Mouse (Mus musculus) hindbrain, embryonic 12.5 days (tissue): ENCODE data around the gene Angptl2. TPM values are rescaled to one million over a fixed set of nuclear protein-coding genes. Genes with fewer than 3 reads are reported as not detected.
"Not testable (repeated sequence)": the region's sequence is repeated elsewhere in the genome, so short reads cannot be mapped to it uniquely, and the experiment has no call there.

Source experiments
- ATAC-seq: fragments of 200-750 bp; cut with Nextera tagmentation; 2 replicates; pipeline ENCODE4 v1.8.0; 2017; ENCODE audit warnings: moderate TSS enrichment; ENCODE audit not compliant: low FRiP score
- H3K27ac ChIP-seq: fragments of 300-500 bp; sonication (generic); 2 replicates; pipeline ENCODE4 v1.5.1; 2016; ENCODE audit warnings: mild to moderate bottlenecking
- H3K27me3 ChIP-seq: fragments of 300-500 bp; sonication (generic); 2 replicates; pipeline ENCODE4 v1.6.1; 2016; ENCODE audit warnings: mild to moderate bottlenecking
- H3K36me3 ChIP-seq: fragments of 300-500 bp; sonication (generic); 2 replicates; pipeline ENCODE4 v1.6.1; 2016; ENCODE audit warnings: mild to moderate bottlenecking
- H3K4me1 ChIP-seq: fragments of 300-500 bp; sonication (generic); 2 replicates; pipeline ENCODE4 v1.6.1; 2016
- H3K4me2 ChIP-seq: fragments of 300-500 bp; sonication (generic); replicated peaks from 2 replicates; pipeline ENCODE4 v1.6.1; 2016; ENCODE audit warnings: mild to moderate bottlenecking
- H3K4me3 ChIP-seq: fragments of 300-500 bp; sonication (generic); 2 replicates; pipeline ENCODE4 v1.5.1; 2016; ENCODE audit warnings: mild to moderate bottlenecking
- H3K9ac ChIP-seq: fragments of 300-500 bp; sonication (generic); 2 replicates; pipeline ENCODE4 v1.6.1; 2016; ENCODE audit warnings: mild to moderate bottlenecking, moderate library complexity
- H3K9me3 ChIP-seq: fragments of 300-500 bp; sonication (generic); replicated peaks from 2 replicates; pipeline ENCODE4 v1.6.1; 2016; ENCODE audit warnings: mild to moderate bottlenecking
- WGBS: fragments of 180-500 bp; shearing (Covaris S2); methylation state at CpG from one replicate; pipeline ENCODE4 v1.1.7; 2016; 5-methylcytosine and 5-hydroxymethylcytosine counted together
- polyA plus RNA-seq: library from polyadenylated mRNA; unstranded; fragments of >200 nt; fragmentation: Nextera tagmentation; extraction: Ambion mirVana; gene quantifications from 2 replicates; pipeline ENCODE4 v1.2.1, GENCODE M21; 2016

Gene Angptl2
- polyA plus RNA-seq, 1 experiment from 2014 or later: 32.8 TPM

DNA sequence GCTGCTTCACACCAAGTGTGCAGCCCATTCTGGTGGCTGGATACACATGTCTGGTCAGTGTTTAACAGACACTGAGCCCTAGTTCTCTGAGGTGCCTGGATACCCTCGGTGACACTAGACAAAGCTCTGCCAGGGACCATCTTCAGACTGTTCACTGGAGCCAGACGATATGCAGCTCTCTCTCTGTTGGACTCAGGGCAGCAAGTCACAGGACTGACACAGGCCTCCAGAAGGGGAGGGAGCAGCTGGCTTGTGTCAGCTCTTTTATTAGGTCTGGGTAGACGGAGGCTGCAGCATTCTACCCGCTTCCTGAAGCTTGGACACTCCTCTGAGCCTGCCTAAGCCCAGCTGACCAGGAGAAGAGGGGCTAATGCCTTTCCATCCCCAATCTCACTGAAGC, 8.8 kb upstream of the Angptl2 start:
- peaks cover 27% of the 10 kb centered on the region for H3K4me1 ChIP-seq

DNA sequence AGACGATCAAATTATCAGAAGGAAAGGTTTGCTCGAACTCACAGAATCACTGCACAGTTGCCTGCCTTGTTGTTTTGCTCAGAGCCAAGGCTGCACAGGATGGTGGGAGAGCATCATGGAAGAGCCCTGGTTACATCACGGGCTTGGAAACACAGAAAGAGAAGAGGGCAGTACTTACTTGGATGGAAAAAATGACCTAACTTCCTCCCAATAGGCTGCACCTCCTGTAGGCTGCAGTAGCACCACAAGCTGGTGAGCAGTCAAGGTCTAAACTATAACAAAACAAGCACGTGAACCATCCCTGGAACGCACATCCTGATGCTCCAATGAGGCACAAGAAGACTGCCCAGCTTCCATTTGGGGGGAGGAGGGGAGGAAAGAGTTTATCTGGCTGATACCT, 7.7 kb upstream of the Angptl2 start:
- Histone ChIP-seq H3K36me3 (no peaks in the 10 kb centered on the region), H3K4me3 (no peak overlapping the region), H3K9ac (no peak overlapping the region), H3K27me3 (no peaks in the 10 kb centered on the region), H3K4me2 (no peak overlapping the region), H3K27ac (no peak overlapping the region), H3K9me3 (no peaks in the 10 kb centered on the region), H3K4me1 (peaks cover 26% of the 10 kb centered on the region)
- 83% methylated on average over 5 of the region's 5 CpGs for WGBS
- ATAC-seq: no peak

More for the DNA sequence above, 8.8 kb upstream of the Angptl2 start:
- no peak overlapping the region for H3K4me2 ChIP-seq
- 26% methylated on average over 4 of the region's 4 CpGs for WGBS
- no peaks in the 10 kb centered on the region for H3K27me3 ChIP-seq
- H3K36me3 ChIP-seq: no peaks in the 10 kb centered on the region
- no peak for ATAC-seq
- H3K9me3 ChIP-seq: no peaks in the 10 kb centered on the region
- peak overlapping the region; percentile 31 for H3K27ac ChIP-seq
- no peak overlapping the region for H3K9ac ChIP-seq
- H3K4me3 ChIP-seq: no peak overlapping the region

DNA sequence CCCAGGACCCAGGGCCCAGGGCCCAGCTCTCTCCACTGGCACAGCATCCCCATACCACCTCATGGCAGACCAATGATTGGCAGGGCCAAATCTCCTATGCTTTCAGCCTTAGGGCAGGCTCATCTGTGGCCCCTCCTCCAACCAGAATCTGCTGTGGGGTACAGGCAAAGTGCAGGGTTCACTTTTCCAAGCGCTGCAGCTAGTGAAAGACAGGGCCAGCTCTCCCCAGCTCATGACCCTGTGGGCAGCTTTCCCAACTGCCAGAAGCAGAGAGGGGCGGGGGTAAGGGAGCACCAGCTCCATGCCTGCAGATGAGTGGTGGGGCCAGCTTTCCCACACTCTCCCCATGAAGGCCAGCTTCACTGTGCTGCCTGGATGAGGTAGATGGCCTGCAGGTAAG, 5.0 kb upstream of the Angptl2 start:
- Histone ChIP-seq H3K27me3 (no peaks in the 10 kb centered on the region), H3K4me1 (peaks cover 24% of the 10 kb centered on the region), H3K9ac (no peak overlapping the region), H3K36me3 (no peaks in the 10 kb centered on the region), H3K4me2 (no peak overlapping the region), H3K9me3 (no peaks in the 10 kb centered on the region), H3K27ac (no peak overlapping the region), H3K4me3 (no peak overlapping the region)
- 86% methylated on average over 2 of the region's 2 CpGs for whole genome bisulfite sequencing
- ATAC-seq: no peak

DNA sequence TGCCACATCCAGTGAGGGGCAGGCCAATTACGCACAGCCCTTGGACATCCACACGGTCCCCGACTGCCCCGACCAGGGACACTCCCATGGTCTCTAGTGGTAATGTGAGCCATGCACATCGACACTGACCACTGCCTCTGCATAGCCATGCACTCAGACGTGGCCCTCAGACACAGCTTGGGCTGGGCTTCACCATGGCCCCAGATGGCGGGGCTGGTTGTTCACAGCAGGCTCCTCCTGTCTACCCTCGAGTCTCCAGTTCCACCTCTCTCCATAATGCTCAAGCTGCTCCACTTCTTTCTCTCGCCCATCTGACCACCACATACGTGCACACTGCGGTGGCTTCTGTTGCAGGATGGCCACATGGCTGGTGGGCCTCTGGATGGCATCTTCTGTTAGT, 4.6 kb upstream of the Angptl2 start:
- H3K4me2 ChIP-seq, H3K9me3 ChIP-seq, H3K36me3 ChIP-seq, H3K27ac ChIP-seq, ATAC-seq, H3K9ac ChIP-seq, H3K4me3 ChIP-seq, H3K27me3 ChIP-seq: not testable (repeated sequence)
- WGBS: 78% methylated on average over 11 of the region's 11 CpGs
- H3K4me1 ChIP-seq: peaks cover 24% of the 10 kb centered on the region

DNA sequence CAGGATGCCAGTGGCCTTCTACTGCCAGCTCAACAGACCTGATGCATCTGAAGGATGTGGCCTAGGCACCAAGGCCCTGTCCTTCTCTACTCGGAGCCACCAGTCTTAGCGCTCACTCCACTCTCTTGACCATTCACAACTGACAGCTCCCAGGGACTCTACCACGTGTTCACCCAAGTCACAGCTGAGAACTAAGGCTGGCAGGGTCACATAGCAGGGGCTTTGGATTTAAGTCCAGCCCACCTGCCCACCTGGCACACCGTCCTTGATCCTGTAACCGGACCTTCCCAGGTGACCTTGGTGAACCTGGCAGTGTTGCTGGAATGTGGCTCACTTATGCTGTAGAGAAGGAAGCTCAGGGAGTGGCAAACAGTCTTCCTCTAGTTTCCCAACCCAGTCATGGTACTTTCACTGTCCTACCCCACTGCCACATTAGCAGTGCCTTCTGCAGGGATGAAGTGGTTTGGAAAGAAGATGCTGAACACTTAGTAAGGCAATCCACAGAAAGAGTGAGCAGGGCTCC, 631 bp upstream of the Angptl2 start:
- H3K4me1 ChIP-seq: peaks cover 48% of the 10 kb centered on the region

DNA sequence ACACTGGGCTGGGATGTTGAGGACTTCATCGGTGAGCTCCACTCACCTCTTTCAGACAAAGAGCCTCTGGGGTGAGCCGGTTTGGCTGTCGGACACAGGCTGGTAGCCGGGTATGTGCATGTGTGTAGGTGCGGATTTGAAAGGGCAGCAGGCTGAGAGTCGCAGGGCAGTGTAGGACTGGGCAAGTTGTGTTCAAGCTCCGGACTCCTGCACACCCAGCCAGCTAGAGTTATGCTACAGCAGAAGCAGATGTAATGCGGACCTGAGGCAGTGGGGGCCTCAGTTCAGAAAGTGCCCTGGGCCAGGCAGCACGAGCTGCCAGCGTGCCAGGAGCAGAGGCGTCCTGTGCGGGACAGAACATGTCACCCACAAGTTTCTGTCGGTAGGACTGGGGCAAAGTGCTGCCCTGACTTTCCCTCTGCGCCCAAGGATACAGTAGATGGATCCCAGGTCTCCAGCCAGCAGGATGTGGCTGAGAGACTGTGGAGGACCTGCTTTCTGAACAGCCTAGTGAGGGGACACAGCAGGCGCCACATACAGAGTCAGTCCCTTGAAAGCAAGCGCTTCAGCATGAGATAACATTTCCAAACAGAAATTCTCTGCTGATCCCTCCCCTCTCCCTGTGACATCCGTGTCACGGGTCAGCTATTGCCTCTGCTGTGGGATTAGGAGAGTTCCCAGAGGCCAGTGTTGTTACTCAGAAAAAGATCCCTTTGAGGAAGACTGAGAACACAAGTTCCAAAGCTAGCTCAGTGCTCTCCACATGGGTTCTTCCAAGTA, 966 bp downstream of the Angptl2 start:
- no peaks in the 10 kb centered on the region for H3K27me3 ChIP-seq
- peak overlapping the region; percentile 76 for H3K4me2 ChIP-seq
- peaks cover 50% of the 10 kb centered on the region for H3K4me1 ChIP-seq
- peak overlapping the region; percentile 92 for H3K27ac ChIP-seq
- ATAC-seq: peak; percentile 9
- H3K9me3 ChIP-seq: no peaks in the 10 kb centered on the region
- H3K9ac ChIP-seq: peak overlapping the region; percentile 75
- 8% methylated on average over 18 of the region's 18 CpGs for WGBS
- H3K4me3 ChIP-seq: peak overlapping the region; percentile 49
- H3K36me3 ChIP-seq: 0 out of 2 replicates have a peak, but pooled peaks cover 5% of the 10 kb centered on the region

More for the DNA sequence above, 631 bp upstream of the Angptl2 start:
- WGBS: 74% methylated on average over 5 of the region's 5 CpGs
- Histone ChIP-seq H3K9ac (peak overlapping the region; percentile 75; the same call in 1 of the 2 replicates), H3K4me2 (peak overlapping the region; percentile 76), H3K27ac (peak overlapping the region; percentile 92), H3K36me3 (no peaks in the 10 kb centered on the region), H3K4me3 (peak overlapping the region; percentile 49; the same call in 1 of the 2 replicates), H3K27me3 (no peaks in the 10 kb centered on the region), H3K9me3 (no peaks in the 10 kb centered on the region)
- ATAC-seq: no peak

DNA sequence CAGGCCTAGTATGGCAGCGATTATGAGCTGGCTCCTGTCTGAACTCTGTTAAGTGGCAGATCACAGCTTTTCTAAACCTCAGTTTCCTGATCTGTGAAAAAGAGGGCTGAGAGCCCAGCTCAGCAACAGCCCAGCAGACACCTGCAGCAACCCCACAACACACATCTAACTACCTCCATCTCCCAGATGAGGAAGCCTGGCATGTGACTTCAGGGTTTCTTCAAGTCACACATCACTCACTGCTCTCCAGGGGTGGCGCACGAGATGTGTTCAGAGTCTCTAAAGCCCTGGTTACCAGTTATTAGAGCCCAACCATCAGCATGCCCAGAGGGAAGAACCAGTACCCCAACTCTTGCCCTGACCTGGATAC, 1.5 kb downstream of the Angptl2 start:
- H3K27ac ChIP-seq: no peak overlapping the region
- H3K36me3 ChIP-seq: 0 out of 2 replicates have a peak, but pooled peaks cover 11% of the 10 kb centered on the region
- ATAC-seq: no peak
- no peaks in the 10 kb centered on the region for H3K27me3 ChIP-seq
- peak overlapping the region; percentile 49 for H3K4me3 ChIP-seq
- WGBS: 43% methylated on average over 3 of the region's 3 CpGs
- no peaks in the 10 kb centered on the region for H3K9me3 ChIP-seq
- peak overlapping the region; percentile 76 for H3K4me2 ChIP-seq
- peak overlapping the region; percentile 75 for H3K9ac ChIP-seq
- H3K4me1 ChIP-seq: peaks cover 50% of the 10 kb centered on the region

DNA sequence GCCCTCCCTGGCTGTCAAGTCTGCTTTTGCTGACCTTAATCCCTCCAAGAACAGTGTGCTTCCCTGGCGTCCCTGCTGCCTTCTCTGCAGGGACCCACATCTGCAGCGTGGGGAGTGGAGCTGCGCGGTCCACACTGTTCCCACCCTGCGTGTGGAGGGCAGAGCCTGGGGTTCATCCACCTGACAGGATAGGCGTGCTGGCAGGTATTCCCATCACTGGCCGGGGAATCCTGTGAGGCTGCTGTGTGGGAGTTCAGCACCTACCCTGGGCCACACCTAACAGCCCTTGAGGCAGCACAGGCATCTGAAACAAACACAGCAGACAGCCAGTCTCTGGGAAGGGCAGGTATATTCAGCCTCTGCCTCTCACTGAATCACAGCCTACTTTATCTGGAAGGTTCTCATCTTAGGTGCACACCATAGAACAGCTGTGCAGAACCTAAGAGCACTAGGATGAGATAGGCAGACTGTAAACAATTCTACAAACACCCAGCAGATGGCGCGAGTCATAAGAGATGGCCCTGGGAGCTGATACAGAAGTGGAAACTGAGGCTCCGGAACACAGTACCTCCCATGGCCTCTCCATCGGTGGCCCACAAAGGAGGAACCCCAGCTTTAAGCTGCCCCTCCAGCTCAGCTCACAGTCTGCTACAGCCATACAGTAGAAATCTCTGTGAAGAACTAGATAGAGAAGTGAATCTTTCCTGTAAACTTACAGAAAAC, 3.2 kb downstream of the Angptl2 start:
- 62% methylated on average over 11 of the region's 11 CpGs for WGBS
- no peaks in the 10 kb centered on the region for H3K9me3 ChIP-seq
- no peak overlapping the region for H3K4me2 ChIP-seq
- no peak overlapping the region for H3K9ac ChIP-seq
- 0 out of 2 replicates have a peak, but pooled peaks cover 13% of the 10 kb centered on the region for H3K36me3 ChIP-seq
- peaks cover 52% of the 10 kb centered on the region for H3K4me1 ChIP-seq
- no peak overlapping the region for H3K27ac ChIP-seq
- H3K27me3 ChIP-seq: no peaks in the 10 kb centered on the region
- H3K4me3 ChIP-seq: no peak overlapping the region
- no peak for ATAC-seq

DNA sequence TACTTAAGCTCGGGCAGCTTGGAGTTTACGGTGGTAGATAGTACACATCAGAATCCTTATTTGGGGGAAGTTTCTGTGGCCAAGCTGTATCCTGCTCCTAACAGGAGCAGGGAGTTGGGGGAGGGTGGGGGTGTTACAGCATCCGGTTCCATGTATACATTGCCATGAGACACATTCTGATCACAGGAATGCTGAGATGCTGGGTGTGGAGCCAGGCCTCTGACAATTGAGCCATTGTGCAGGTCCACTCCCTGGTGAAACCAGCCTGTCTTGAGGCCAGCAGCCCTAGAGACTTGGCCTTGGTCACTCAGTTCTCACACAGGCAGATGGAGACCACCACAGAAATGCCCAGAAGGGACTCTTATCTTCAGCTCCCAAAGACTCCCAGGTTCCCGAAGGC, 3.8 kb downstream of the Angptl2 start:
- Histone ChIP-seq H3K4me2 (no peak overlapping the region), H3K27me3 (no peaks in the 10 kb centered on the region), H3K36me3 (0 out of 2 replicates have a peak, but pooled peaks cover 16% of the 10 kb centered on the region), H3K27ac (no peak overlapping the region), H3K4me1 (peaks cover 55% of the 10 kb centered on the region), H3K9ac (no peak overlapping the region), H3K4me3 (no peak overlapping the region), H3K9me3 (no peaks in the 10 kb centered on the region)
- no peak for ATAC-seq
- 85% methylated on average over 4 of the region's 4 CpGs for WGBS

DNA sequence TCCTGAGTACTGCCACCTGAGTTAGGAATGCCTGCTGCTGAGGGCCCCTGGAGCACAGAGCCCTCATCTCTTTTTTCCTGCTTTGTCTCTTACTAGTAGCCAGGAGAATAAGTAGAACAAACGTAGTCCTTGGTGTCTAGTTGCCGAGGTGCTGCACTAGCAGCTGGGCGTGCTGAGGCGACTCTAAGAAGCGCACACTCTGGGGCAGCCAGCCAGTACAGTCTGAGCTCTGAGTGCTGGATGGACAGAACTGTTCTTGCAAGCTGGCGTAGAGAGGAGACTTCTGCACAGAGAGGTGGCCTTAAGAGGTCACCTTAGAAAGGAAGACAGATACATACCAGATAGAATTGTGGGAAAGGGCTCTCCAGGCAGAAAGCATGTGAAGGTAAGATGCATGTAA, 4.4 kb downstream of the Angptl2 start:
- no peak for ATAC-seq
- Histone ChIP-seq H3K4me3 (no peak overlapping the region), H3K36me3 (0 out of 2 replicates have a peak, but pooled peaks cover 19% of the 10 kb centered on the region), H3K9ac (no peak overlapping the region), H3K27me3 (no peaks in the 10 kb centered on the region), H3K27ac (no peak overlapping the region), H3K9me3 (no peaks in the 10 kb centered on the region), H3K4me1 (peaks cover 51% of the 10 kb centered on the region), H3K4me2 (no peak overlapping the region)
- 76% methylated on average over 6 of the region's 6 CpGs for WGBS

DNA sequence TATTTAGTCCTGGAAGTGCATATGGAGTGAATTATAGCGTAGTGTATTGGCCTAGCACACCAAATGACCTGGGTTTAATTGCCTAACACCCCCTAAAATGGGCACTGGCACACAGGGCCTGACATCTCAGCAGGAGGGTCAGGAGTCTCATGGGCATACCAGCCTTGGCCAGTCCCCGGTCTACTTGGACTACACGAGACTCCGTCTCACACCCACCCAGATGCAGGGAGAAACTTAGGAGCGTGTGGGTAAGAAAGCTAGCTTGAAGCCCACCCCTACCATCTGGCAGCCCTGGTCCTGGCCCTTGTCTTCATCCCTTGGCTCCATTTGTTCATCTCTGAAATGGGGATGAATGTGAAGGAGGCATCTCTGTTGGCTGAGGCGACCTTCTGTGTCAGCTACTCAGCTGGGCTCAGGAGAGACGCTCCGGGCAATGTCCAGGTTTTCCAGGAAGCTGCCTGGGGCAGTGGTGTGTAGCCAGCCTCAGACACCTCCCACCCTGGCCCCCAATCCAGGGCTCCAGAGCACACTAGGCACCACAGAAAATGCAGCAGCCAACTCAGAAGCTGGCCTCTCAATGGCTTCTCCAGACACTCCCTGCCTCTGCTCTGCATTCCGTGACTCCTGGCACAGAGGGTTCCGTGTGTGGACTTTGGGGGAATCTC, 4.9 kb downstream of the Angptl2 start:
- Histone ChIP-seq H3K4me2 (no peak overlapping the region), H3K36me3 (0 out of 2 replicates have a peak, but pooled peaks cover 19% of the 10 kb centered on the region), H3K27ac (no peak overlapping the region), H3K9me3 (no peaks in the 10 kb centered on the region), H3K4me1 (peaks cover 46% of the 10 kb centered on the region), H3K27me3 (no peaks in the 10 kb centered on the region), H3K9ac (no peak overlapping the region), H3K4me3 (no peak overlapping the region)
- 91% methylated on average over 10 of the region's 10 CpGs for WGBS
- no peak for ATAC-seq

DNA sequence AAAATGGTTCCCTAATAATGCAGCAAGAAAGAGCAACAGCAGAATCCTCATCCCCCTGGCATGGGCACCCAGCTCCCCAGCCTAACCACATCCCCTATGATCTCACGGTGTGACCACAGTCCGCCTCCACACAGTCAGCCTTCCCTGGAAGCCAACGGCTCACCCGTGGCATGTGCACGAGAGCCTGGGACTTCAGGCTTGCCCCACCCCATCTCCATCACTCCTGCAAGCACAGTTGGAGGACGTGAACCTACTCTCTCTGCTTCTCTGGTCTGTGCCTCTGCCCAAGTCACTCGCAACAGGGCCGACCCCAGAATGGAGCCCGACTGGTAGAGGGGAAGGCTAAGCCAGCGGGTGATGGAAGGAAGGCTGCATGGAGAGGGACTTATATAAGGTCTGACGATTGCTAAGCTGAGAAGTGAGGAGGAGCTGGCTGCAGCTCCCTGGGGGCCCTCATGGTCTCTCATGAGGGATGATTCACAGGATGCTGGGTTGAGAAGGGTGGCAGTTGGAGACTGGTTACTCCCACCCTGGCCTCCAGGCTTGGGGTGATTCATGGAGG, 5.6 kb downstream of the Angptl2 start:
- no peak for ATAC-seq
- H3K36me3 ChIP-seq: 0 out of 2 replicates have a peak, but pooled peaks cover 19% of the 10 kb centered on the region
- H3K27ac ChIP-seq: no peak overlapping the region
- no peaks in the 10 kb centered on the region for H3K27me3 ChIP-seq
- H3K4me1 ChIP-seq: peaks cover 39% of the 10 kb centered on the region
- no peak overlapping the region for H3K4me2 ChIP-seq
- no peaks in the 10 kb centered on the region for H3K9me3 ChIP-seq
- H3K9ac ChIP-seq: no peak overlapping the region
- 85% methylated on average over 11 of the region's 11 CpGs for WGBS
- no peak overlapping the region for H3K4me3 ChIP-seq
